Mouse (Mus musculus): ENCODE results near the gene Pcbp4. TPM values are rescaled to one million over a fixed set of nuclear protein-coding genes. Genes with fewer than 3 reads are reported as not detected.
A peak's percentile ranks its signal among the peaks of the same experiment; 100 is the strongest.

The Pcbp4 gene
- polyA plus RNA-seq, 2 experiments: 88.0 to 238 TPM

GRCm38 (mm10) chr9:106467746-106468145 is 14.7 kb downstream of the Pcbp4 start:
- H3K9me3 ChIP-seq (ENCODE audit: control insufficient read depth, low read length): no peaks in the 10 kb centered on the region
- peaks cover 5% of the 10 kb centered on the region for H3K4me1 ChIP-seq (ENCODE audit: control insufficient read depth, insufficient read depth, low read length)
- ATAC-seq (ENCODE audit: low FRiP score, low read depth) (no peak), DNase-seq (ENCODE audit: low spot score) (no peak)
- H3K27ac ChIP-seq (replicated peaks; ENCODE audit: low read depth, low read length): no peak overlapping the region
- no peak for TF ChIP-seq POLR2A (IDR thresholded peaks at IDR 0.05; ENCODE audit: borderline replicate concordance, extremely low read depth, insufficient read depth, insufficient read length)
- H3K36me3 ChIP-seq (ENCODE audit: control insufficient read depth, insufficient read depth, low read length): peaks cover 16% of the 10 kb centered on the region
- no peak overlapping the region for H3K4me2 ChIP-seq (replicated peaks; ENCODE audit: low read depth, low read length, severe bottlenecking)
- H3K27me3 ChIP-seq (ENCODE audit: control insufficient read depth, insufficient read depth, low read length): no peaks in the 10 kb centered on the region
- H3K4me3 ChIP-seq (replicated peaks; ENCODE audit: low read length): no peak overlapping the region
- H3K9ac ChIP-seq (ENCODE audit: low read depth, low read length, severe bottlenecking): no peak overlapping the region
- WGBS: 85% methylated on average over 7 of the region's 7 CpGs

- Histone ChIP-seq H3K36me3 (ENCODE audit: control insufficient read depth, insufficient read depth, low read length) (0 out of 2 replicates have a peak, but pooled peaks cover 2% of the 10 kb centered on the region), H3K4me1 (ENCODE audit: control insufficient read depth, insufficient read depth, low read length) (peaks cover 5% of the 10 kb centered on the region), H3K27ac (replicated peaks; ENCODE audit: low read depth, low read length) (no peak overlapping the region), H3K9ac (ENCODE audit: low read depth, low read length, severe bottlenecking) (no peak overlapping the region), H3K4me3 (replicated peaks; ENCODE audit: low read length) (no peak overlapping the region), H3K9me3 (ENCODE audit: control insufficient read depth, low read length) (no peaks in the 10 kb centered on the region), H3K4me2 (replicated peaks; ENCODE audit: low read depth, low read length, severe bottlenecking) (no peak overlapping the region), H3K27me3 (ENCODE audit: control insufficient read depth, insufficient read depth, low read length) (no peaks in the 10 kb centered on the region)
- no peak for TF ChIP-seq POLR2A (IDR thresholded peaks at IDR 0.05; ENCODE audit: borderline replicate concordance, extremely low read depth, insufficient read depth, insufficient read length)
- 61% methylated on average over 6 of the region's 6 CpGs for WGBS
- ATAC-seq (ENCODE audit: low FRiP score, low read depth): no peak
- no peak for DNase-seq (ENCODE audit: low spot score)
Observed at GRCm38 (mm10) chr9:106469317-106469716, 16.2 kb downstream of the Pcbp4 start.

GRCm38 (mm10) chr9:106469776-106470175 is 16.7 kb downstream of the Pcbp4 start:
- Histone ChIP-seq H3K4me3 (replicated peaks; ENCODE audit: low read length) (no peak overlapping the region), H3K4me1 (ENCODE audit: control insufficient read depth, insufficient read depth, low read length) (peaks cover 7% of the 10 kb centered on the region), H3K4me2 (replicated peaks; ENCODE audit: low read depth, low read length, severe bottlenecking) (no peak overlapping the region), H3K36me3 (ENCODE audit: control insufficient read depth, insufficient read depth, low read length) (no peaks in the 10 kb centered on the region), H3K27ac (replicated peaks; ENCODE audit: low read depth, low read length) (no peak overlapping the region), H3K27me3 (ENCODE audit: control insufficient read depth, insufficient read depth, low read length) (no peaks in the 10 kb centered on the region), H3K9me3 (ENCODE audit: control insufficient read depth, low read length) (no peaks in the 10 kb centered on the region), H3K9ac (ENCODE audit: low read depth, low read length, severe bottlenecking) (no peak overlapping the region)
- ATAC-seq (ENCODE audit: low FRiP score, low read depth): no peak
- WGBS: 64% methylated on average over 9 of the region's 9 CpGs
- no peak for TF ChIP-seq POLR2A (IDR thresholded peaks at IDR 0.05; ENCODE audit: borderline replicate concordance, extremely low read depth, insufficient read depth, insufficient read length)
- DNase-seq (ENCODE audit: low spot score): no peak

GRCm38 (mm10) chr9:106470991-106471750 is 18.1 kb downstream of the Pcbp4 start:
- Histone ChIP-seq H3K27ac (replicated peaks; ENCODE audit: low read depth, low read length) (no peak overlapping the region), H3K4me3 (replicated peaks; ENCODE audit: low read length) (no peak overlapping the region), H3K4me1 (ENCODE audit: control insufficient read depth, insufficient read depth, low read length) (peaks cover 10% of the 10 kb centered on the region), H3K36me3 (ENCODE audit: control insufficient read depth, insufficient read depth, low read length) (no peaks in the 10 kb centered on the region), H3K4me2 (replicated peaks; ENCODE audit: low read depth, low read length, severe bottlenecking) (no peak overlapping the region), H3K9ac (ENCODE audit: low read depth, low read length, severe bottlenecking) (0 out of 2 replicates have a peak overlapping the region, but pooled peaks have one; percentile 7), H3K9me3 (ENCODE audit: control insufficient read depth, low read length) (no peaks in the 10 kb centered on the region), H3K27me3 (ENCODE audit: control insufficient read depth, insufficient read depth, low read length) (no peaks in the 10 kb centered on the region)
- TF ChIP-seq POLR2A (IDR thresholded peaks at IDR 0.05; ENCODE audit: borderline replicate concordance, extremely low read depth, insufficient read depth, insufficient read length): no peak
- DNase-seq (ENCODE audit: low spot score) (no peak), ATAC-seq (ENCODE audit: low FRiP score, low read depth) (no peak)
- WGBS: 61% methylated on average over 14 of the region's 14 CpGs

- Histone ChIP-seq H3K4me2 (replicated peaks; ENCODE audit: low read depth, low read length, severe bottlenecking) (no peak overlapping the region), H3K9me3 (ENCODE audit: control insufficient read depth, low read length) (no peaks in the 10 kb centered on the region), H3K27me3 (ENCODE audit: control insufficient read depth, insufficient read depth, low read length) (no peaks in the 10 kb centered on the region), H3K36me3 (ENCODE audit: control insufficient read depth, insufficient read depth, low read length) (no peaks in the 10 kb centered on the region), H3K27ac (replicated peaks; ENCODE audit: low read depth, low read length) (no peak overlapping the region), H3K4me1 (ENCODE audit: control insufficient read depth, insufficient read depth, low read length) (peaks cover 14% of the 10 kb centered on the region), H3K9ac (ENCODE audit: low read depth, low read length, severe bottlenecking) (0 out of 2 replicates have a peak overlapping the region, but pooled peaks have one; percentile 7), H3K4me3 (replicated peaks; ENCODE audit: low read length) (no peak overlapping the region)
- 9% methylated on average over 5 of the region's 5 CpGs for WGBS
- ATAC-seq (ENCODE audit: low FRiP score, low read depth): no peak
- no peak for DNase-seq (ENCODE audit: low spot score)
- no peak for TF ChIP-seq POLR2A (IDR thresholded peaks at IDR 0.05; ENCODE audit: borderline replicate concordance, extremely low read depth, insufficient read depth, insufficient read length)
Observed at GRCm38 (mm10) chr9:106471892-106472291, 18.8 kb downstream of the Pcbp4 start.
